9 mouse cellular contexts compared by ENCODE assay signal in the genomic region with DNA sequence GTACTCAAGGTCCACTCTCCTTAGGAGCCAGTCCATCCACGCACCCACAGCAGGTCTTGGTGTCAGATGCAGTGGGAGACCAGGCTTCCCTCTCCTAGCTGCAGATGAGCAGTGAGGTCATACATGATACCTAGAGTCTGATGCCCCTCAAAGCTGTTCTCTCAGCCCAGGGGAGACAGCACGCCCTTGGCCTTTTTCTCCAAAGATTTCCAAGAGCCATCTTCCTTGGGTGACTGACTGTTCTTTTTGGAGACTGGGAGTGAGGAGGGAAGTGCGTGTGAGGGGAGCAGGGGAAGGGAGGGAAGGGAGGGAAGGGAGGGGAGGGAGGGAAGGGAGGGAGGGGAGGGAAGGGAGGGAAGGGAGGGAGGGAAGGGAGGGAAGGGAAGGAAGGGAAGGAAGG.
DNase-seq lines count a peak whose midpoint lies in the region; ATAC-seq and TF ChIP-seq lines count a peak whose summit lies in the region.
"Had no signal": no experiment of that assay in that cellular context is flagged by ENCODE, and none has a peak within 500 bp of the region (broad histone marks: within the 10 kb centered on the region; RNA-seq: fewer than 3 reads in every experiment).

No protein-coding gene starts in this region.

- H3K4me2 ChIP-seq in hindbrain, embryonic 14.5 days (replicated peaks), result no peak overlapping the region

- no peaks in the 10 kb centered on the region for H3K27me3 ChIP-seq in cerebellum, adult 2 months (ENCODE audit: control insufficient read depth, insufficient read depth, low read length)
- H3K27me3 ChIP-seq in hindbrain, embryonic 14.5 days (ENCODE audit: control insufficient read depth, insufficient read depth, low read length), result no peaks in the 10 kb centered on the region
- H3K27me3 ChIP-seq in small intestine, adult 2 months (ENCODE audit: control insufficient read depth, insufficient read depth, low read length), result no peaks in the 10 kb centered on the region
- H3K27me3 ChIP-seq: heart, embryonic 15.5 days had no signal

- no peak for ATAC-seq in hindbrain, embryonic 14.5 days (ENCODE audit: low FRiP score)

- no peak overlapping the region for H3K9ac ChIP-seq in hindbrain, embryonic 14.5 days
- H3K9ac ChIP-seq: heart, embryonic 15.5 days had no signal

- no peak for TF ChIP-seq POLR2A in cerebellum, adult 2 months (IDR thresholded peaks at IDR 0.05; ENCODE audit: borderline replicate concordance, insufficient read depth, low read length)
- TF ChIP-seq POLR2A in lung, adult 2 months (IDR thresholded peaks at IDR 0.05; ENCODE audit: borderline replicate concordance, extremely low read depth, low read depth, low read length), result no peak
- no peak for TF ChIP-seq POLR2A in small intestine, adult 2 months (IDR thresholded peaks at IDR 0.05; ENCODE audit: low read depth, low read length)

- WGBS in cerebellum, adult 2 months, result 67% methylated on average over 2 of the region's 3 CpGs
- WGBS in lung, adult 2 months, result 76% methylated on average over 3 of the region's 3 CpGs
- 86% methylated on average over 2 of the region's 3 CpGs for WGBS in hindbrain, embryonic 14.5 days
- 84% methylated on average over 3 of the region's 3 CpGs for WGBS in small intestine, adult 2 months

- peak overlapping the region; percentile 70 for H3K27ac ChIP-seq in cerebellum, adult 2 months (ENCODE audit: insufficient read depth, low read length)
- peak overlapping the region; percentile 20 for H3K27ac ChIP-seq in hindbrain, embryonic 14.5 days
- H3K27ac ChIP-seq in small intestine, adult 2 months (ENCODE audit: insufficient read depth, low read depth, low read length), result peak overlapping the region; percentile 31; the same call in 1 of the 2 replicates

- DNase-seq in cerebellum, adult 2 months, result peak in 1 of 2 experiments; percentile 32
- DNase-seq in cerebellum, adult 9-10 months, result no peak
- no peak for DNase-seq in lung, adult 2 months
- DNase-seq in lung, postnatal 14 days, result no peak
- no peak for DNase-seq in hindbrain, embryonic 14.5 days (ENCODE audit: low spot score)
- no peak for DNase-seq in left cerebral cortex, adult 18-20 months (ENCODE audit: low spot score in 2 of 2)
- DNase-seq in cerebellum, adult 9-11 months, result no peak

- peak overlapping the region; percentile 13 for H3K4me3 ChIP-seq in cerebellum, adult 2 months (replicated peaks; ENCODE audit: insufficient read depth, low read depth, low read length)
- H3K4me3 ChIP-seq in lung, adult 2 months (replicated peaks; ENCODE audit: extremely low read depth, low read depth, low read length), result peak overlapping the region; percentile 19
- H3K4me3 ChIP-seq in hindbrain, embryonic 14.5 days (replicated peaks; ENCODE audit: low read length), result no peak overlapping the region
- H3K4me3 ChIP-seq in small intestine, adult 2 months (ENCODE audit: low read depth, low read length), result no peak overlapping the region

- H3K36me3 ChIP-seq in hindbrain, embryonic 14.5 days (replicated peaks; ENCODE audit: control insufficient read depth, insufficient read depth), result no peaks in the 10 kb centered on the region
- H3K36me3 ChIP-seq in small intestine, adult 2 months (ENCODE audit: control insufficient read depth, insufficient read depth, low read length), result no peaks in the 10 kb centered on the region
- H3K36me3 ChIP-seq: heart, embryonic 15.5 days had no signal

- H3K9me3 ChIP-seq in hindbrain, embryonic 14.5 days (ENCODE audit: control insufficient read depth, low read length), result no peaks in the 10 kb centered on the region
- H3K9me3 ChIP-seq: heart, embryonic 15.5 days had no signal

- H3K4me1 ChIP-seq in cerebellum, adult 2 months (ENCODE audit: control insufficient read depth, insufficient read depth, low read length), result peaks cover 32% of the 10 kb centered on the region
- H3K4me1 ChIP-seq in lung, adult 2 months (ENCODE audit: control insufficient read depth, insufficient read depth, low read length), result peaks cover 37% of the 10 kb centered on the region
- H3K4me1 ChIP-seq in hindbrain, embryonic 14.5 days (replicated peaks; ENCODE audit: control insufficient read depth, insufficient read depth, low read length), result peaks cover 27% of the 10 kb centered on the region
- H3K4me1 ChIP-seq in small intestine, adult 2 months (ENCODE audit: control insufficient read depth, insufficient read depth, insufficient read length, low read length), result peaks cover 20% of the 10 kb centered on the region; the same call in 1 of the 2 replicates

- TF ChIP-seq CTCF in cerebellum, adult 2 months (IDR thresholded peaks at IDR 0.05; ENCODE audit: borderline replicate concordance, insufficient read depth, low read depth, low read length), result no peak
- no peak for TF ChIP-seq CTCF in lung, adult 2 months (IDR thresholded peaks at IDR 0.05; ENCODE audit: insufficient read depth, low read length)
- TF ChIP-seq CTCF in small intestine, adult 2 months (IDR thresholded peaks at IDR 0.05; ENCODE audit: extremely low read depth, insufficient read length, insufficient replicate concordance, low read depth, low read length), result no peak

Comparison
In these comparisons a context has a peak if more than half of its experiments do, and no peak if none do; other contexts are left out.
1. H3K27ac ChIP-seq: peak in every context shown above with its lines; median percentile 70 in cerebellum, adult 2 months; 31 in small intestine, adult 2 months; 20 in hindbrain, embryonic 14.5 days.
2. H3K4me3 ChIP-seq: peak in cerebellum, adult 2 months (single experiment) and lung, adult 2 months (single experiment); none in hindbrain, embryonic 14.5 days (single experiment) and small intestine, adult 2 months (single experiment).